Mouse (Mus musculus): ENCODE data around the gene Rtca. TPM values are rescaled to one million over a fixed set of nuclear protein-coding genes. Genes with fewer than 3 reads are reported as not detected.

Gene Rtca
- total RNA-seq (2021) = 10 to 100 TPM; 19.3 to 21.8 TPM
- long read RNA-seq, experiment 1, transcript Rtca-201 (11 exons, 1,594 nt) = major isoform, 23 of 27 reads
- long read RNA-seq, experiment 1, partial matches to known transcripts = 1 of 27 reads
- long read RNA-seq, experiment 1, other reads (novel, unspliced or antisense) = 3 of 27 reads
- long read RNA-seq, experiment 2, transcript Rtca-201 (11 exons, 1,594 nt) = major isoform, 27 of 33 reads
- long read RNA-seq, experiment 2, partial matches to known transcripts = 3 of 33 reads
- long read RNA-seq, experiment 2, other reads (novel, unspliced or antisense) = 3 of 33 reads

- intact Hi-C loops (cut with DNase I) = loop anchor here (5.0 kb wide), 1 partner anchor 86 kb away; the partner anchor contains the start of gene Cdc14a
- peak; percentile 98 to 100 for DNase-seq
These were observed at the start of gene Rtca for GRCm38 (mm10) chr3:116507772-116508351. Rtca (minus strand) TSS chr3:116508208.

DNA sequence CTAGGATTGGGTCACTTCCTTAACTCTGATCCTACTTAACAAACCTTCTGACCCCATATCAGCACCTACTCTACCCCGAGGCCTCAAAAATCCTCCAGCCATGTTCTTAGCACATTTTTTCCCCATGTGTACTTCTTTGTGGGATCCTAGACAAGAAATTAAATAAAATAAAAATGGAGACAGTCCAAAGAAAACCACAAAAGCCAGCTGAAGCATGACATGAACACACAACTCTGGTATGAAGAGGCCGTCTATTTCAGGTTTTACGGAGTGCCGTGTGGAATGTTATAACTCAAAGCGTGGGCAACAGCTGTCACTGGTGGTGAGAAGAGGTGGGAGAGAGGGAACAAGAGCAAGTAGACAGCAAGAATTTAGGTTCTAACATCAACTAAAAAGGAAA is 43.4 kb upstream of the Rtca start:
- intact Hi-C loops (cut with DNase I) = no loop called here

GRCm38 (mm10) chr3:116547430-116547829 is 39.4 kb upstream of the Rtca start:
- intact Hi-C loops (cut with DNase I) = no loop called here
- no peak for DNase-seq

More for the DNA sequence above, 43.4 kb upstream of the Rtca start:
- no peak for DNase-seq

- intact Hi-C loops (cut with DNase I) = no loop called here
- no peak for DNase-seq
These were observed 34.5 kb upstream of the Rtca start for GRCm38 (mm10) chr3:116542532-116542931.

- intact Hi-C loops (cut with DNase I) = no loop called here
- DNase-seq = no peak
These were observed 34.1 kb upstream of the Rtca start for GRCm38 (mm10) chr3:116542070-116542469.

DNA sequence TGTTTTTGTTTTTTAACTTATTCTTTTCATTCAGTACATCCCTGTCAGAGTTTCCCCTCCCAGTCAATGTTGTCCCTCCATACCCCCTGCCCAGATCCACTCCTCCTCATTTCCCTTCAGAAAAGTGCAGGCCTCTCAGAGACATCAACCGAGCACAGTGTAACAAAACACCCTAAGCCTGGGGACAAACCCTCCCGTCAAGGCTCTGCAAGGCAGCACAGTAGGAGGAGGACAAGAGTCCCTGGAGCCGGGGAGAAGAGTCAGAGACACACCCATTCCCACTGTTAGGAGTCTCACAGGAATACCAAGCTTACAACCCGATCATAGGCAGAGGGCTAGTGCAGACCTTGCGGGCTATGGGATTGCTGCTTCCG is 29.2 kb upstream of the Rtca start:
- intact Hi-C loops (cut with DNase I) = loop anchor here (10.0 kb wide), 1 partner anchor 308 kb away; no protein-coding TSS in a partner anchor
- no peak for DNase-seq

GRCm38 (mm10) chr3:116536428-116537199 is 28.6 kb upstream of the Rtca start:
- DNase-seq = no peak
- intact Hi-C loops (cut with DNase I) = loop anchor here (10.0 kb wide), 1 partner anchor 308 kb away; no protein-coding TSS in a partner anchor

GRCm38 (mm10) chr3:116530826-116531225 is 22.8 kb upstream of the Rtca start:
- intact Hi-C loops (cut with DNase I) = loop anchor here (10.0 kb wide), 1 partner anchor 314 kb away; no protein-coding TSS in a partner anchor
- no peak for DNase-seq

DNA sequence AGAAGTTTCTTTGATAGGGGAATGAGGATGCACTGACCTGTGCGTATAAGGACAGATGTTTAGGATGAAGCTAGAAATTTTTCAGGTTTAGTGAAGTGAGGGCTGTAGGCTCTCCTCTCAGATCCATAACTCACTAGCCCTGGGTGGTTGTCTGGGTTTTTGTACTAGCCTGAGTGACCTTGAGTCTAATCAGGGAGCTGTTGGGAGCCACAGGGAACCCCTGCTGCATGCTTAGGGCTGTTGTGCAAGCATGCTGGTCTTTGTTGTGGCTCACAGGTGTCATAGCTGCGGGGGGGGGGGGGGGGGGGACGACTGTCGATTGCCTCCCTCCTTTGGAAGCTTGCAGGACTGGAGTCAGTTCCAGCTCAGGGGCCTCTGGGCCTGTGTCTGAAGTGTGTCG is 21.7 kb upstream of the Rtca start:
- DNase-seq = no peak
- intact Hi-C loops (cut with DNase I) = loop anchor here (10.0 kb wide), 1 partner anchor 315 kb away; no protein-coding TSS in a partner anchor

- intact Hi-C loops (cut with DNase I) = no loop called here
- no peak for DNase-seq
These were observed 12.2 kb upstream of the Rtca start for GRCm38 (mm10) chr3:116520141-116520761.

GRCm38 (mm10) chr3:116512904-116513716 is 5.1 kb upstream of the Rtca start, which contains the start of gene Dbt:
Dbt (plus strand) TSS chr3:116513070.
- peak; percentile 74 to 86 for DNase-seq
- intact Hi-C loops (cut with DNase I) = loop anchor here (10.0 kb wide), 1 partner anchor 322 kb away; no protein-coding TSS in a partner anchor

GRCm38 (mm10) chr3:116512151-116512903 is 4.3 kb upstream of the Rtca start:
- intact Hi-C loops (cut with DNase I) = loop anchor here (10.0 kb wide), 1 partner anchor 322 kb away; no protein-coding TSS in a partner anchor
- DNase-seq = no peak

- intact Hi-C loops (cut with DNase I) = loop anchor here (2.0 to 10.0 kb wide), 2 partner anchors 163 to 461 kb away; no protein-coding TSS in a partner anchor
- DNase-seq = no peak
These were observed 12.3 kb downstream of the Rtca start for GRCm38 (mm10) chr3:116495671-116496070.

DNA sequence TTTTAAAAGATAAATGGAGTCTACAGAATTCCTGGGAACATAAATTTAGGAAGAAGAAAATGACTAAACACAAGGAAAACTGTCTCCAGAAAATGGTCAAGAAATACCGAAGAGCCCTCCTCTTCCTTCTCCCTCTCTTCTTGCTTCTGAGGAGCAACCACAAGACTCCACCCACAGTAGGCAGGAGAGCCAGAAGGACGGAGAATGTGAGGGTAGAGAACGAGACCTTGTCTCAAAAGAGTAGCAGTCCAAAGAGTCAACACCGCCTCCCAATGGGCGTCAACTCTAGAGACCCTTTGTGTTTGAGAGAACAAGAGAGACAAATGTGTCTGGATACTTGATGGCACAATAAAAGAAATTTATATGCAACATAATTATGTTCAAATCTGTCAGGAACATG is 14.3 kb downstream of the Rtca start:
- intact Hi-C loops (cut with DNase I) = loop anchor here (2.0 to 10.0 kb wide), 3 partner anchors 66 to 459 kb away; no protein-coding TSS in a partner anchor
- DNase-seq = no peak

- intact Hi-C loops (cut with DNase I) = loop anchor here (5.0 to 10.0 kb wide), 2 partner anchors 65 to 457 kb away; no protein-coding TSS in a partner anchor
- no peak for DNase-seq
These were observed 16.0 kb downstream of the Rtca start for GRCm38 (mm10) chr3:116491923-116492454.

- intact Hi-C loops (cut with DNase I) = loop anchor here (5.0 to 10.0 kb wide), 2 partner anchors 64 to 456 kb away; no protein-coding TSS in a partner anchor
- DNase-seq = no peak
These were observed 17.1 kb downstream of the Rtca start for GRCm38 (mm10) chr3:116490920-116491319.

DNA sequence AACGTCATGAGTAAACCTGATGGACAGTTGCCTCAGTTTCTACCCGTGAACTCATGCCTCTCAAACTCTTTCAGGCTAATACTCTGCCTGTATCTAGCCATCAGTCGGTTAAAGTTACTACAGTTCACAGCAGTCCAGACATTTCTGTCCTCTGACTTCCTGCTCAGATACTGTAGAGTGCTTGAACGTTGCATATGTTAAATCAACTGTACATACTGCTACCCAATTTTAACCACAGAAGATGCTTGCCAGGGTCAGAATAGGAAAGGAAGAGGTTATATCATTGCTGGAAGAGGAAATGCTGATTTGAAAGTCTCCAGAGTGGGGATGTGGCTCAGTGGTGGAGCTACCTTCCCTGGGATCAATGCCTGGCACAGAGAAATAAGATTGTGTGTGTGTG is 24.7 kb downstream of the Rtca start:
- intact Hi-C loops (cut with DNase I) = no loop called here
- DNase-seq = no peak

DNA sequence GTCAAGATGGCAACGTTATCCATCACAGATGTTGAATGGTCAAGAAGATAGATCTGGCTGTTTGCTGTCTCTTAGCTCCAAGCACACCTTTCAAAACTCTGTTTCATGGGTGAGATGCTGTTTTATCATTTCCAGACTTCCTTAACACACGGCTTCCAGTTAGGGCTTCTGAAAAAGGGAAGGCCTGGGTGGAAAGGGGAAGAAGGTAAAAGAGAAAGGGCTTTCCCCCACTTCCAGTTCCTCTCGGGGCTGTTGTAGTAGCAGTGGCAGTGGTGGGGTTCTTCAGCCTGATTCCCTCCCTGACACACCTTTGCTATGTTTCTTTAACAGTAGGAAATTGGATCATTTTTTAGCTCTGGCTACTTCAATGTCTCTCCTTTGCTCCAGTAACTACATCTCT is 25.3 kb downstream of the Rtca start:
- intact Hi-C loops (cut with DNase I) = no loop called here
- no peak for DNase-seq
